Mouse (Mus musculus) C2C12 (cell line): ENCODE data around the gene Crebl2. TPM values are rescaled to one million over a fixed set of nuclear protein-coding genes. Genes with fewer than 3 reads are reported as not detected.

Experiments used
- H3K27me3 ChIP-seq: one replicate; pipeline ENCODE4 v1.6.1; 2011; ENCODE audit not compliant: control insufficient read depth, insufficient read depth, insufficient read length
- H3K36me3 ChIP-seq: one replicate; pipeline ENCODE4 v1.6.1; 2011; ENCODE audit not compliant: control insufficient read depth, insufficient read depth
- H3K4me3 ChIP-seq: one replicate; pipeline ENCODE4 v1.5.1; 2011; ENCODE audit warnings: mild to moderate bottlenecking, control low read depth; ENCODE audit not compliant: poor library complexity, insufficient read depth, severe bottlenecking
- H3K79me2 ChIP-seq: one replicate; pipeline ENCODE4 v1.6.1; 2011; ENCODE audit not compliant: control insufficient read depth, insufficient read depth
- H3K79me3 ChIP-seq: one replicate; pipeline ENCODE4 v1.6.1; 2011; ENCODE audit warnings: low read depth, control low read depth
- H3ac ChIP-seq: one replicate; pipeline ENCODE3; 2011; ENCODE audit warnings: low read depth; ENCODE audit not compliant: control insufficient read depth, insufficient read length
- CEBPB ChIP-seq: IDR thresholded peaks from one replicate; pipeline ENCODE4 v1.6.1; 2011; ENCODE audit warnings: low read depth, mild to moderate bottlenecking, control low read depth, moderate library complexity
- CTCF ChIP-seq: IDR thresholded peaks from one replicate; pipeline ENCODE4 v1.5.1; 2011; ENCODE audit not compliant: control insufficient read depth, insufficient read depth, insufficient read length
- FOSL1 ChIP-seq: IDR thresholded peaks from one replicate; pipeline ENCODE4 v1.8.0; 2011; ENCODE audit warnings: mild to moderate bottlenecking, low read length; ENCODE audit not compliant: poor library complexity, insufficient read depth, severe bottlenecking
- MAX ChIP-seq: IDR thresholded peaks from one replicate; pipeline ENCODE4 v1.6.1; 2011; ENCODE audit warnings: mild to moderate bottlenecking, control low read depth
- MYOD1 ChIP-seq: IDR thresholded peaks from one replicate; pipeline ENCODE4 v1.6.1; 2011; ENCODE audit warnings: low read depth; ENCODE audit not compliant: control insufficient read depth, insufficient read length
- MYOG ChIP-seq: IDR thresholded peaks from one replicate; pipeline ENCODE4 v1.6.1; 2011; ENCODE audit not compliant: control insufficient read depth, insufficient read length; ENCODE audit errors: extremely low read depth
- USF1 ChIP-seq: IDR thresholded peaks from one replicate; pipeline ENCODE4 v1.6.1; 2011; ENCODE audit warnings: low read depth, mild to moderate bottlenecking, control low read depth, moderate library complexity
- polyA plus RNA-seq: library from polyadenylated mRNA; unstranded; fragments of >200 nt; fragmentation: generic; extraction: Trizol; gene quantifications from one replicate; pipeline ENCODE4 v1.2.1, GENCODE M21; 2012; ENCODE audit warnings: missing spikeins

Gene Crebl2
- polyA plus RNA-seq, 1 experiment: 0.74 TPM

GRCm38 (mm10) chr6:134848197-134848890 lies 18.4 kb downstream of the Crebl2 start:
- Histone ChIP-seq H3K79me3 (no peaks in the 10 kb centered on the region), H3K36me3 (no peaks in the 10 kb centered on the region), H3K27me3 (no peaks in the 10 kb centered on the region), H3K4me3 (no peak overlapping the region), H3ac (no peak overlapping the region), H3K79me2 (no peaks in the 10 kb centered on the region)
- TF ChIP-seq USF1 (no peak), CTCF (no peak), MYOD1 (no peak), MYOG (no peak), CEBPB (no peak), FOSL1 (no peak), MAX (no peak)

- no peak overlapping the region for H3K4me3 ChIP-seq
- H3K79me2 ChIP-seq: no peaks in the 10 kb centered on the region
- no peaks in the 10 kb centered on the region for H3K27me3 ChIP-seq
- H3K79me3 ChIP-seq: no peaks in the 10 kb centered on the region
- H3ac ChIP-seq: no peak overlapping the region
- TF ChIP-seq MYOG: no peak
- TF ChIP-seq USF1: no peak
- TF ChIP-seq CEBPB: no peak
- TF ChIP-seq MYOD1: no peak
- TF ChIP-seq FOSL1: no peak
- no peak for TF ChIP-seq MAX
- TF ChIP-seq CTCF: no peak
- no peaks in the 10 kb centered on the region for H3K36me3 ChIP-seq
Observed at GRCm38 (mm10) chr6:134849461-134849860, 19.5 kb downstream of the Crebl2 start.

DNA sequence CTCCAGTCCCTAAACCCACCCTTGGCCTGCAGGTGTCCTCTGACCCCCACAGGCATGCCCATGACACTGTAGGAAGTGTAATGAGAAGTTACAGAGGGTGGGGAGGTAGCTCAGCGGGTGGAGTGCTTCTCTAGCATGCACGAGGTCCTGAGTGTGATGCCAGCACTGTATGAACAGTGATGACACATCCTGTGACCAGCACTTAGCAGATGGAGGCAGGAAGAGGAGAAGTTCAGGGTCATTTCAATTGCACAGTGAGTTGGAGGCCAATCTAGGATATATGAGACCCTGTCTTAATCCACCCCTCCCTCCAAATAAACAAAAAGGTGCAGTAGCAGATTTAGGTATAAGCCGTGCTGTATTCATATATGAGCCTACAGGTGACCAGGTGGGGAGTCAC lies 20.0 kb downstream of the Crebl2 start:
- Histone ChIP-seq H3ac (no peak overlapping the region), H3K4me3 (no peak overlapping the region), H3K79me2 (no peaks in the 10 kb centered on the region), H3K36me3 (no peaks in the 10 kb centered on the region), H3K79me3 (no peaks in the 10 kb centered on the region), H3K27me3 (no peaks in the 10 kb centered on the region)
- no peak for TF ChIP-seq CEBPB
- no peak for TF ChIP-seq USF1
- no peak for TF ChIP-seq MYOD1
- TF ChIP-seq CTCF: no peak
- no peak for TF ChIP-seq MYOG
- no peak for TF ChIP-seq FOSL1
- no peak for TF ChIP-seq MAX

DNA sequence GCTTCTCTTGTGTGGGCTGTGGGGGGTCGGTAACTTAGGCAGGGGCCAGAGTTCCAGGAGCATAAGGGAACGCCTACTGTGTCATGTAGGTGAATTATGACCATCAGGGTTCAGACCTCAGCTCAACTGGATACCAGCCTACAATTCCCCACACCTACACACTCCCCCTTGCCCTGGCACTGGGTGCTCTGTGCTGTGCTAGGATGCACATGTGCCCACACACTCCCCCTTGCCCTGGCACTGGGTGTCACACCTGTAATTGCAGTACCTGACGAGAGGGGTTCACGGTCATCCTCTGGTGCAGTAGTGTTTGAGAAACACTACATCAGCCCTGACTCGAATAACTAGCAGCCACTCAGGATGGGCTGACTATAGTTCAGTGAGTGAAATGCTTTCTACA lies 24.8 kb downstream of the Crebl2 start:
- Histone ChIP-seq H3K27me3 (no peaks in the 10 kb centered on the region), H3K79me2 (no peaks in the 10 kb centered on the region), H3K4me3 (no peak overlapping the region), H3K79me3 (no peaks in the 10 kb centered on the region), H3ac (no peak overlapping the region), H3K36me3 (no peaks in the 10 kb centered on the region)
- TF ChIP-seq CTCF: no peak
- TF ChIP-seq FOSL1: no peak
- no peak for TF ChIP-seq MYOG
- TF ChIP-seq MYOD1: no peak
- TF ChIP-seq CEBPB: no peak
- TF ChIP-seq MAX: no peak
- no peak for TF ChIP-seq USF1

DNA sequence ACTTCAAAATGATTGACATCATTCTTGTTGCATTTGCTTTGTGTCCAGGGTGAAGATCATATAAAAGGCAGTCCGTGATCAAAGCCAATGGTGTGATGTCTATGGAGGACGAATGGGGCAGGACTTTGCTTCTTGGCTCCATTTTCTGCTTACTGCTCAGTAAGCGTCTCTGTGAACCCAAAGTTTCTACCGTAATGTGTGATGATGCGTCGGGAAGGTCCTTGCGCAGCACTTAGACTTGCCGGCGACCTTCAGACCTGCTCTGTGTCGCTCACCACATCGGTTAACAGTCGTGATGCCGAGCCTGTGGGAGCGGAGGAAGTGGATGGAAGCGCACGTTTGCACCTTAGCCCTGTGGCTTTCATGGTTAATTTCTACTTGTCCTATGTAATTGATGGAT lies 26.0 kb downstream of the Crebl2 start:
- Histone ChIP-seq H3K79me3 (no peaks in the 10 kb centered on the region), H3K27me3 (no peaks in the 10 kb centered on the region), H3K4me3 (no peak overlapping the region), H3K36me3 (no peaks in the 10 kb centered on the region), H3ac (no peak overlapping the region), H3K79me2 (no peaks in the 10 kb centered on the region)
- TF ChIP-seq FOSL1 (no peak), MAX (no peak), CTCF (no peak), CEBPB (no peak), USF1 (no peak), MYOD1 (no peak), MYOG (no peak)
